Mouse (Mus musculus) small intestine, adult 2 months (tissue): ENCODE measurements at regions not wholly inside any gene's neighbourhood (a gene's known extent, or its start where the extent isn't known, plus 50 kb on each side); places are given as distances from the start of the nearest gene placed in this dataset.

Experiments
- H3K27ac ChIP-seq: fragments of 200-500 bp; 2 replicates; pipeline ENCODE4 v1.5.1; 2012; ENCODE audit warnings: low read depth, low read length, control low read depth, inconsistent platforms; ENCODE audit not compliant: insufficient read depth
- H3K27me3 ChIP-seq: fragments of 200-500 bp; 2 replicates; pipeline ENCODE4 v1.6.1; 2012; ENCODE audit warnings: mild to moderate bottlenecking, moderate library complexity, low read length, inconsistent platforms; ENCODE audit not compliant: control insufficient read depth, insufficient read depth
- H3K36me3 ChIP-seq: fragments of 200-500 bp; 2 replicates; pipeline ENCODE4 v1.6.1; 2012; ENCODE audit warnings: mild to moderate bottlenecking, low read length, control low read depth, inconsistent platforms; ENCODE audit not compliant: control insufficient read depth, insufficient read depth
- H3K4me1 ChIP-seq: fragments of 200-500 bp; 2 replicates; pipeline ENCODE4 v1.6.1; 2012; ENCODE audit warnings: low read length, inconsistent platforms, mixed read lengths; ENCODE audit not compliant: control insufficient read depth, insufficient read depth, insufficient read length
- H3K4me3 ChIP-seq: fragments of 200-500 bp; 2 replicates; pipeline ENCODE4 v1.5.1; 2012; ENCODE audit warnings: low read depth, mild to moderate bottlenecking, control low read depth, inconsistent platforms, low read length, moderate library complexity
- CTCF ChIP-seq: fragments of 200-500 bp; IDR thresholded peaks from 2 replicates; pipeline ENCODE4 v1.5.1; 2012; ENCODE audit warnings: low read depth, mild to moderate bottlenecking, control low read depth, inconsistent platforms, low read length, moderate library complexity, mixed read lengths; ENCODE audit not compliant: insufficient replicate concordance, insufficient read length; ENCODE audit errors: extremely low read depth
- POLR2A ChIP-seq: fragments of 200-500 bp; IDR thresholded peaks from 2 replicates; pipeline ENCODE4 v1.6.1; 2012; ENCODE audit warnings: low read depth, mild to moderate bottlenecking, control low read depth, inconsistent platforms, low read length, moderate library complexity
- WGBS: fragments of 180-500 bp; shearing (Covaris S2); methylation state at CpG from one replicate; pipeline ENCODE4 v1.1.7; 2018; 5-methylcytosine and 5-hydroxymethylcytosine counted together

DNA sequence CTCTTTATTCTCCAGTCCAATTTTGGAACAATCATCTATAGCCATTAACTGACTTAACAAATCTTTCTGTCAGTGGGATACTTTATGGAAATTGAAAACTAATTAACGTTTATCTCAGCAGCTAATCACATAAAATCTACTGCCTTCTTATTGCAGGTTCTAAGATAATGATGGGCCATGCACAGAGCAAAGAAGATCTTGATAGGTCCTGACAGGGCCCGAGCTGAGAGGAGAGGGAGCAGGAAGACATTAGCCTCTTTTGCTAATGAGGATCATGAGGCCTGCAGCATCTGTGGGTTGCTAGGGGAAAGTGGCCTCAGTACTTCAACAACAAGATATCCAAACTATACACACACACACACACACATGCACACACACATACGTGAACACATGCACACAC, 318.4 kb downstream of the Lmx1a start:
- TF ChIP-seq POLR2A (no peak), CTCF (no peak)
- no peak overlapping the region for H3K27ac ChIP-seq
- H3K27me3 ChIP-seq, result no peaks in the 10 kb centered on the region
- WGBS, result 77% methylated on average over 3 of the region's 3 CpGs
- no peak overlapping the region for H3K4me3 ChIP-seq
- H3K36me3 ChIP-seq, result no peaks in the 10 kb centered on the region
- H3K4me1 ChIP-seq, result no peaks in the 10 kb centered on the region

- TF ChIP-seq CTCF (no peak), POLR2A (no peak)
- H3K36me3 ChIP-seq, result no peaks in the 10 kb centered on the region
- 69% methylated on average over 1 of the region's 1 CpGs for WGBS
Measured at GRCm38 (mm10) chr1:168008216-168008615, 319.2 kb downstream of the Lmx1a start.

GRCm38 (mm10) chr1:168010416-168010815, 321.4 kb downstream of the Lmx1a start:
- 81% methylated on average over 5 of the region's 5 CpGs for WGBS
- no peaks in the 10 kb centered on the region for H3K36me3 ChIP-seq
- TF ChIP-seq POLR2A (no peak), CTCF (no peak)
- no peak overlapping the region for H3K27ac ChIP-seq
- no peak overlapping the region for H3K4me3 ChIP-seq
- H3K27me3 ChIP-seq, result no peaks in the 10 kb centered on the region
- H3K4me1 ChIP-seq, result no peaks in the 10 kb centered on the region

More at GRCm38 (mm10) chr1:168008216-168008615, 319.2 kb downstream of the Lmx1a start:
- H3K27me3 ChIP-seq, result no peaks in the 10 kb centered on the region
- no peak overlapping the region for H3K27ac ChIP-seq
- H3K4me3 ChIP-seq, result no peak overlapping the region
- no peaks in the 10 kb centered on the region for H3K4me1 ChIP-seq

GRCm38 (mm10) chr1:168012069-168012468, 323.0 kb downstream of the Lmx1a start:
- Histone ChIP-seq H3K4me3 (no peak overlapping the region), H3K27me3 (no peaks in the 10 kb centered on the region), H3K4me1 (no peaks in the 10 kb centered on the region), H3K36me3 (no peaks in the 10 kb centered on the region), H3K27ac (no peak overlapping the region)
- 72% methylated on average over 4 of the region's 4 CpGs for WGBS
- TF ChIP-seq POLR2A, result no peak
- TF ChIP-seq CTCF, result no peak

- no peak overlapping the region for H3K27ac ChIP-seq
- no peaks in the 10 kb centered on the region for H3K36me3 ChIP-seq
- 74% methylated on average over 5 of the region's 5 CpGs for WGBS
- TF ChIP-seq CTCF (no peak), POLR2A (no peak)
- no peak overlapping the region for H3K4me3 ChIP-seq
- no peaks in the 10 kb centered on the region for H3K27me3 ChIP-seq
- no peaks in the 10 kb centered on the region for H3K4me1 ChIP-seq
Measured at GRCm38 (mm10) chr1:168012611-168013010, 323.6 kb downstream of the Lmx1a start.

DNA sequence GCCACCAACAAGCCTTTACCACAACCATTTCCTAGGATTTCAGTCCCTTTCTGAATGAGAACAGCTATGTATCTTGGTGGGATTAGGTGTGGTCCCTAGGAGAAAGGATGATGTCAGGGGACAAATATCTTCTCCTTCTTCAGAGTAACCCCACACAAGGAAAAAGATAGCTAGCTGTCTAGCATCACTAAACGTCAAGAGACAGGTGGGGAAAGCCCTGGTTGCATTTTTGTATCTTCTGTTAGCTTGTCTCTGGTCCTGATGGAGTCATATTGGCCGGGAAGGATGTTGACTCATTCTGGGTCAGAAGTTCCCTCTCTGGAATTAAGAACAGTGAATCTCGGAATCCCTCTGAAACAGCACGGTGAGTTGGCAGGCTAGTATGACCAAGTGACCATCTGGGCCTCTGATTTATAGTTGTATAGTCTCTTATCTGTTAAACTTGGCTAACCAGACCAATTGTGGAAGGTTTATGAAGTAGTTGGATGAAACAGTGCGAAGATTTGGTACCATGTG, 327.4 kb downstream of the Lmx1a start:
- H3K4me1 ChIP-seq, result no peaks in the 10 kb centered on the region
- TF ChIP-seq CTCF (no peak), POLR2A (no peak)
- no peaks in the 10 kb centered on the region for H3K36me3 ChIP-seq
- 65% methylated on average over 5 of the region's 5 CpGs for WGBS
- no peak overlapping the region for H3K27ac ChIP-seq
- H3K27me3 ChIP-seq, result no peaks in the 10 kb centered on the region
- no peak overlapping the region for H3K4me3 ChIP-seq

- TF ChIP-seq CTCF (no peak), POLR2A (no peak)
- 74% methylated on average over 3 of the region's 3 CpGs for WGBS
- H3K27me3 ChIP-seq, result no peaks in the 10 kb centered on the region
Measured at GRCm38 (mm10) chr1:168026481-168026880, 337.4 kb downstream of the Lmx1a start.

More at GRCm38 (mm10) chr1:168026481-168026880, 337.4 kb downstream of the Lmx1a start:
- Histone ChIP-seq H3K36me3 (no peaks in the 10 kb centered on the region), H3K4me3 (no peak overlapping the region), H3K27ac (no peak overlapping the region), H3K4me1 (no peaks in the 10 kb centered on the region)
